Mouse (Mus musculus) left cerebral cortex, postnatal 14 days (tissue): ENCODE results near the gene Far2. TPM values are rescaled to one million over a fixed set of nuclear protein-coding genes. Genes with fewer than 3 reads are reported as not detected.

ENCODE experiments used
- DNase-seq, 2 experiments: peaks; one replicate each; pipeline ENCODE4 v3.0.0; 2021 to 2022; ENCODE audit warnings: low spot score in 2 of 2, mixed read lengths in 1 of 2
- intact Hi-C: fragments of 180-260 bp; cut with DNase I; formaldehyde crosslinking; loops from one replicate; pipeline ENCODE4 v1.15.1; 2025
- long read RNA-seq, 2 experiments: library from polyadenylated mRNA; stranded (forward); transcript quantifications; one replicate each; pipeline ENCODE4 v2.0.0; 2021
- total RNA-seq, 2 experiments: library from RNA; stranded (reverse); gene quantifications; 2 replicates each; pipeline ENCODE4 v1.2.3; 2021

Gene Far2
- 10 to 100 TPM; 29.4 to 30.5 TPM for total RNA-seq
- long read RNA-seq, experiment 1, transcript Far2-201 (12 exons, 3,480 nt), result major isoform, 36 of 46 reads
- long read RNA-seq, experiment 1, partial matches to known transcripts, result 2 of 46 reads
- long read RNA-seq, experiment 1, other reads (novel, unspliced or antisense), result 8 of 46 reads
- long read RNA-seq, experiment 2, transcript Far2-201 (12 exons, 3,480 nt), result major isoform, 19 of 28 reads
- long read RNA-seq, experiment 2, partial matches to known transcripts, result 1 of 28 reads
- long read RNA-seq, experiment 2, other reads (novel, unspliced or antisense), result 8 of 28 reads

DNA sequence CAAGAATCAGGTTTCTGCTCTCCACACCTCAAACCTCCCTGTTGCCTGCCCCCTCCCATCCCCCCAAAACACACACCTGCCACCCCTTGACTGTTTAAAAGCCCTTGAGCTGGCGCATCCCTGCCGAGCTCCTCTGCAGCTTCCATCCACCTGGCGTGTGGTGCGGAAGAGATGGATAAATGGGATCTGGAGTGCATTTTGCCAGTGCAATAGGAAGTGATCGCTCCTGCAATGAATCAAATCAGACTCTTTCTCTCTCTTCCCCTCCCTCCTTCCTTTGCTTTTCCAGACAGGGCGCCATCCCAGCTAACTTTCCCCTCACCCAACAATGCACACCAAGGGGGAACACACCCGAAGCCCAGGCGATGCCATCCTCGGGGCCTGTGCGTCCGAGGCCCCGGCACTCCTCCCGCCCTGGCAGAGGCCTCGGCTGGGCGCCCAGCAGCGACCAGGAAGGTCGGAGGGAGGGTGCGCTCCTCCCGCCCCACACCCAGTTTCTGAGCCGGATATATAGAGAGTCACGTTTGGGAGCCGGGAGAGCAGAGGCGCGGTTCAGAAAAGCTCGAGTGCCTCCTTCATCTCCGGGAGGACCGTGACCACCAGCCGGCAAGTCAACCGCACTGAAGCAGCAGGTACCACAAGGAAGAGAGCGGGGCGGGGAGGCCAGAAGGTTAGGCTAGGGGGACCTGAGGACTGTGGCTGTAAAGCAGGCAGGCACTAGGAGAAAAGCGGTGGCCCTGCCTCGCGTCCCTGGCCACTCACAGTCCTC, at the start of gene Far2:
Gene Far2, plus strand, starts transcription at position 379 of the 769 bp plus-strand sequence.
- intact Hi-C loops, result no loop called here
- peak; percentile 36 to 39 for DNase-seq

DNA sequence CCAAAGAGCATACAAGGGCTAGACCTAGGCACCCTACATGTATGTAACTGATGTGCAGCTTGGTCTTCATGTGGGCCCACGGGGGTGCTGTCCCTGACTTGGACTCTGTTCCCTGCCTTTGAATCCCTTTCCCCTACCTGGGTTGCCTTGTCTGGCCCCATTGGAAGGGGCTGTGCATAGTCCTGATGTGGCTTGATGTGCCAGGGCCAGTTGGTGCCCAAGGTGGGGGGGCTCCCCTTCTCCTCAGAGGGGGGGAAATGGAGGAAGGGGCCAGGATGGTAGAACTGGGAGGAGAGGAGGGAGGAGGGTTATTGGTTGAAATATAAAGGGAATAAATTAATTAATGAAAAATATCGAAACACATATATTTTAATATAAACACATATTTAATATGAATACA, 46.6 kb upstream of the Far2 start:
- intact Hi-C loops, result loop anchor here (5.0 kb wide), 1 partner anchor 137 kb away; no protein-coding TSS in a partner anchor
- DNase-seq, result no peak

DNA sequence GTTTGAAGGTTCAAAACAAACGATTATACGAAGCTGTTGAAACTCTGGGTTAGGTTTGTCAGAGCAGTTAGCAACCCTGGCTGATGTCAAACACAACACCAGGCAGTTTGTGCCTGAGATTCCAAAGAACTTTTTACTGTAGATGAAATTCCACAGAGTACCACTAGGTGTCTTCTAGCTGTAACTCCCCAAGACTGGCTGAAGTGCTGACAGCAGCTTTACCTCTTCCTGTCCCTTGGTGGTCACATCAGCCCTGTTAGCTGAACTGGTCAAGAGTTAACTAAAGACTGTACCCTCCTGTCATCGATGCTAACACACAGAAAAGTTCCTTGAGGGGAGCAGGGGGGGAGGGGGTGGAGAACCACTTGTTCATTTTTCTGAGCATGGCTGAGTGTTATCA, 46.0 kb upstream of the Far2 start:
- intact Hi-C loops, result loop anchor here (5.0 kb wide), 1 partner anchor 136 kb away; no protein-coding TSS in a partner anchor
- peak; percentile 2 to 16 for DNase-seq

DNA sequence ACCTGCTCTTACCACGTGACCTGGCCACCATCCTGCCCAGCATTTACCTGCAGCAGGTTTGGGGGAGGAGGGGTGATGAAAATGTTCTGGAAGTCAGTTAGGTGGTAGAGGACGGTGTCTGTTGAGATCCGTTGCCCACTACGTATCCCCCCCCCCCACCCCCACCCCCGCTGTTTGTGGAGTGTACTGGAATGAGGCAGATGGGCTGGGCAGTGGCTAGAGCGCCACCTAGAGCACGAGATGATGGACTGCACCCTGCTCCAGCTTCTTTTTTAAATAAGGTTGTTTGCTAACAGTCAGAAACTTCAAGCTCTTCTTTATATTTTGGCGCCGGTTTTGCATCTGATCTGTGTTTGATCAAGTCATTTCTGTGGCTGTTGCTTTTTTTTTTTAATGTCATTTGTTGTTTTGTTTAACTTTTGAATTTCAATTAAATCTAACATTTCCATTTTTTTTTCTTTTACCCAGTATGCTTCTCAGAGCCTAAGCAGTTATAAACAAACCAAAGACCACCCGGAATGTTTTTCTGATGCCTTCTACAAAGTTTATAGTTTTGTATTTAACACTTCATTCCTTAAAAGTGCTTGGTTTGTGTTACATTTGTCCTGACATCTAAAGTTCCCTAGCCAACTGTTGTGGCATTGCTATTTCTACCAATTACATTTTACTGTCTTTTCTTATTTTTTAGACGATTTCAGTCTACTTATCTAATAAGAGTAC, 40.8 kb upstream of the Far2 start:
- DNase-seq, result no peak
- intact Hi-C loops, result no loop called here

DNA sequence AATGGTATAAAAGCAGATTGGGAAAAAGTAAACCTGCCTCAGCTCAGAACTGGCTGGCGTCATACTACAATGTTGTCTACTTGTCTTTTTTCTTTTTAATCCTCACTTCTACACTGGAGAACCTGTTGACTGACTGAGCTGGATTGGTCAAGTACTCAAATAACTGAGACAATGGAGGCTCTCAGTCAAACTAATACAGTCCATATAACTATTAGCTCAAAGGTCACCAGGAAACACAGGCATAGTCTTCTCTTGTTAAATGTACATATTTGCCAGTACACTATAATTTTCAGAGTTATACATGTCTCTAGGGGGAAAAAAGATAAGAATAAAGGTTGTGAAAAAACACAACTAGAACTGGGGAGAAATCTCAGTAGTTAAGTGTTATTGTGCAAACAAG, 6.3 kb upstream of the Far2 start:
- no peak for DNase-seq
- intact Hi-C loops, result no loop called here

DNA sequence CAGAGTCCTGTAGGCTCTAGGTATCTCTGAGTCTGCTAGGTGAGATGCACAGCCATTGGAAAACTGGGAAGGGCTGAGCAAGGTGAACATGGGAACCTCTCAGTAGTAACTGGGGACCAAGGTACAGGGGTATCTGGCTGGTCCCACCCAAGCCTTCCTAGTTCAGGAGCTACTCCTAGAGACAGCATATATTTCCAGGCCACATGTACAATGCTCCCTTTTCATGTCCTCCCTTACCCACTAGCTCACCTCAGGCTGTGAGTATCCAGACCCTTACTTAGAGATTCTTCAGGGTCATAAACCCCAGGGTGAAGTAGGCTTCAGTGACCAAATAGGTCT, 560 bp downstream of the Far2 start:
- DNase-seq, result no peak

DNA sequence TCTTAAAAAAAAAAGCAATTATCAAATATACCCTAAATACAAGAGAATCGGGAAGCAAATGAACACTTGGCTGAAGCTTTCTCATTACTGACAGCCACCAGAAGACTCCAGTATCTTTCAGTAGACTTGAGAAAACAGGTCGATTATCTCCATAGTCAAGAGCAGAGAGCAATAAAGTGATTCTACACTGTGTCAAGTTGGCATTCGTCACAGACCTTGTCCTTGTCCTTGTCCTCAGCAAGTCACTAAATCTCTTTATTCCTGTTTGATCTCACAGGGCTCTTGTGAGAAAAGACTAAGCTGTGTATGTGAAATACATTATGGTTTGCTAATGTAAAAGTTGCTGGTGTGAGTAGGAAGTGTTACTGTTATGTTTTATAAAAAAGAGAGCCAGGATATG, 16.1 kb downstream of the Far2 start:
- intact Hi-C loops, result no loop called here
- no peak for DNase-seq

More for the DNA sequence above, 560 bp downstream of the Far2 start:
- intact Hi-C loops, result no loop called here

DNA sequence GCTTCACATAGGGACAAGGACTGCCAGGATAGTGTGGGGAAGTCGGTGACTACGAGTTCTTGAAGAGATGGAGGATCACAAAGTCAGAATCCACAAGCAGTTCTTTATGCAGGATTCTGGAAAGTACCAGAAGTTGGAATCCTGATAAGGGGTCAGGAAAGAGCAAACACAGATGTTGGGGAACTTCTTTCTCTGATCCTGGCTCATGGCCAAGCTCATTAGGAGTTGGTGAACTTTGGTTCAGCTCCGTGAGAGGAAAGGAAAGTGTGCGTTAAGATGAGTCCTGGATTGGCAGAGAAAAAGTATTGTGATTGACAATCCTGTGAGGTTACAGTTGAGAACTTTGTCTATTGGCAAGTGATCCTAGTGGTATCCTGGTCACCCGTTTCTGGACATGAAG, 19.2 kb downstream of the Far2 start:
- no peak for DNase-seq
- intact Hi-C loops, result no loop called here

DNA sequence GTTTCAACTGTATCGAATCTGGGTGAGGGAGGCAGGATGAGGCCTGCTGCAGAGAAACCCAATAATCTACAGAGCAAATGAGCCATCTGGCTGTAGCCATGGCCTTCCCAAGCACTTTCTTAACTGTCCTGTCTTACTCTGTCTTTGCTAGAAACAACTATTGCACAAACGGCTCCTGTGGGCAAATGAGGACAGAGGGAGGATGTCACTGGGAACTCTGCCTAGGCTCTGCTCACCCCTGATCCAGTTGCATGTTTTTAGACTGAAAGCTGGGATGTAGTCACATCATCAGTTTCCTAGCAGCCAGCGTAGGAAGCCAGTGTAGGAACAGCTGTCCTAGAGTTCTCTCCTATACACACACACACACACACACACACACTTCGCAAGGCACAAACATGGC, 21.7 kb downstream of the Far2 start:
- intact Hi-C loops, result no loop called here

DNA sequence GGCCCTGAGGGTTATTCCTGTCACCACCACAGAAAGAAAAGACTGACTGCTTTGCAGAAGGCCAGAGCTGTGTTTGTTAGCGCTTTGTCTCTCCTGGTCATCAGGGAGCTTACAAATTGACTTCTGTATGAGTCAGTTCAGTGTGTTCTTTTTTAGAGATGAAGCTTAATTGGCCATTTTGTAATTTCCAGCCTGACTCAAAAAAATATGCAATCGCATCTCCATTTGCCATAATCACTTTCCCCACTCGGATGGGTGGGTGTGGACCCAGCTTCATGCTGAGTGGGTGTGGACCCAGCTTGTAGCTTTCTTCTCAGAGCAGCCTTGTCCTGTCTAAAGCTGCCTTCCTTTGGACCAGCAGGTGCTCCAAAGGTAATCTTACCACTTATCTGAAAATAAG, 26.5 kb downstream of the Far2 start:
- intact Hi-C loops, result no loop called here

More for the DNA sequence above, 21.7 kb downstream of the Far2 start:
- DNase-seq, result no peak

DNA sequence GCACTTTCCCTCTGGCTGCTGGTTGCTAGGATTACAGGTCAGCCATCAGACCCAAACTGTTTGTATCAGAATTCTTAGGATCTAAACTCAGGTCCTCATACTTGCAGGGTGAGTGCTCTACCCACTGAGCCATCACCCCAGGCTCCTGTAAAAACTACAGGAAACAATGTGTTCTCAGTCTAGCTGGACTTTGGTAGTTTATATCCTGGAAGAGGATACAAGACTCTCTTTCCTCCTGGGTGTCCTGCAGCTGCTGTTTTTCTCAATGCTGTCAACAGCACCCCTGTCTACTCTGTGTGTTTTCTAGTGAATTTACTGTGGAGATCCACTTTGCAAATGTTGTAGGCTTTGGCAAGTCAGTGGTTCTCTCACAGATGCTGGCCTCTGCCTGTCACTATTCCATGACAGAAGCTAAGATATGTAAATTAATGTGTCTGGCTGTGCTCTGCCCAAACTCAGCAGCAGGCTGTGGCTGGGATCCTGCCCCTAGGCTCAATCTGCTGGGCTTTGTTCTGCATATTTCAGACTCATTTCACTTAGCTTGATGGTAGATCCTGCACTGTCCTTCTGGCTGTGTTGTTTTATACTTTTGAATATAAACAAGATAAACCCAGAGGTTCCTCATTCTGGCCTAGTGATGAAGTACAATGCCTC, 27.3 kb downstream of the Far2 start:
- intact Hi-C loops, result no loop called here
- DNase-seq, result no peak

More for the DNA sequence above, 26.5 kb downstream of the Far2 start:
- DNase-seq, result no peak

DNA sequence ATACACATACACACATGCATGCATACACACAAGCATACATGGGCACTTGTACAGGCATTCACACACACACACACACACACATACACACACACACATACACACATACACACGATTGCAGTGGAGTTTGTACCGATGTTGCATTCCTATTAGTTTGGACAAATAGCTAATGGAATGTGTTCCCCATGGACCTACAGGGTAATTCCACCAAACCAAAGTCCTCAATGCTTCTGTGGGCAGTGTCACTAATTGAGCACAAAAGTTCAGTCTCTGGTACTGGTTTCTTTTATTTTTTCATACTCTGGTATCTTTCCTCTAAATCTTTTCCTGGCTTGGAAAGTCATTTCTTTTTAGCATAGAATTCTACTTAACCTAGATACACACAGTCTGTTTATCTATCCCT, 36.8 kb downstream of the Far2 start:
- no peak for DNase-seq
- intact Hi-C loops, result no loop called here

DNA sequence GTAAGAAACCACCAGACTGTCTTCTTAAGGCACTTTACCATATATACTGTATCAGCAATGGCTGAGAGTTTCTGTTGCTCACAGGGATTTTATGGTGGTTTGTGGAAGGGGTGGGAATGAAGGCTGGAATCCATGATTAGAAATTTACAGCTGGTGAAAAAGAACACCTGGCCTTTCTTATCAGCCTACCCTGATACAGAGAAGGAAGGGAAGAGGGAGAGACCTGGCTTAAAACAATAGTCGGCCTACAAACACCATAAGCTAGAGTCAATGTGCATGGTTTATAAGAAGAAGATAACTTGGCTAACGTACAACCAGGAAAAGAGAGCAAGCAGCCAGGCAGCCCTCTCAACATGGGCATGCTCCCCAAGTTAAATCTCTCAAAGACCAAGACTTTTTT, 37.3 kb downstream of the Far2 start:
- DNase-seq, result no peak
- intact Hi-C loops, result no loop called here

DNA sequence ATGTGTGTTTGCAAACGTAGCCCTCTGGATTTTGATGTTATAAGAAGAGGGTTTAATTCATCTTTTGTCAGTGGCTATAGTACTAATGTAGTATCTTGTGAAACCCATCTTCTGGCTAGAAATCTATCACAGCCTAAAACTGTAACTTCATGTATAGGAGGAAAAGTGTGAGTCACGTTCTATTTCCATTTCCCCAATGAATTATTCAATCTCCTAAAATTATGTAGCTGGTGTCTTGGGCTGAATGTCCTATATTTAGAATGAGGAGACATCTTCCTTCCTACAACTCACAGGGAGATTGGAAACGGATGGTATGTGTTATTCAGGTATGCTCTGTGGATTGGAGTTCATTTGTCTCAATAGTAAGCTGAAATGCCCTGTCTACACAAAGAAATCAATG, 50.0 kb downstream of the Far2 start:
- DNase-seq, result peak in 1 of 2 experiments; percentile 59
- intact Hi-C loops, result no loop called here

DNA sequence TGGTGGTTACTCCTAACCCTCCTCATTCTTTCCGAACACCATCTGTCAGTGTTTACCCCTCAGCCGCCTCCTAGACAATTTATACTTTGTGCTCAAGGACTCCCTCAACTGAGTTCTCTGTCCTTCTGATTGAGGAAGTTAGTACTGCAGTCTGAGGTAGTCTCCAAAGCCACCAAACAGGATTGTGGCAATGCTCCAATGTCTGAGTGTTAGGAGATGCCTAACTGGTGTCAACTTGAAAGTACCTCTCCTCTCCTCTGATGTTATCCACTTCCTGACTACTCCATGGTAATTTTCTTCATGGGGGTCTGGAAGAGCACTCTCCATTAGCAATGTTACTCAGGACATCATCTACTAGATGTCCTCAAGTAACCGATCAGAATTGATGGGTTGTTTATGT, 54.9 kb downstream of the Far2 start:
- DNase-seq, result no peak
- intact Hi-C loops, result no loop called here

DNA sequence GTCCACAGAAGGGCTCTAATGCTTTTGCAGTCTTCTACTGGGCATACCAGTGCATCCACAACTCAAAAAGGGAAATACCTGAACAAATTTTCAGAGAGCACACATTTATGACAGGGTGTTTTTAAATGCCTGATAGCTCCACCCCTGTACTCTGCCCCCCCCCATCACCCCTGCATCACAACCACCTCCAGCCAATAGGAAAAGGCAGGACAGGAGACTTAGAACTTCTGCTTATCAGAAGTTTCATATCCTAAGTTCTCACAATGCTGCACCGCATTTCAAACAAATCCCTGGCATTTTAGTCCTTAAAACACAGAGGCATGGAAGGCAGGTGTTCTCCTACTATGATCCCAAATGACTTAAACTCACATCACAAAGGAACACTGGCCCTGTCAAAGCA, 55.4 kb downstream of the Far2 start:
- intact Hi-C loops, result no loop called here
- no peak for DNase-seq

DNA sequence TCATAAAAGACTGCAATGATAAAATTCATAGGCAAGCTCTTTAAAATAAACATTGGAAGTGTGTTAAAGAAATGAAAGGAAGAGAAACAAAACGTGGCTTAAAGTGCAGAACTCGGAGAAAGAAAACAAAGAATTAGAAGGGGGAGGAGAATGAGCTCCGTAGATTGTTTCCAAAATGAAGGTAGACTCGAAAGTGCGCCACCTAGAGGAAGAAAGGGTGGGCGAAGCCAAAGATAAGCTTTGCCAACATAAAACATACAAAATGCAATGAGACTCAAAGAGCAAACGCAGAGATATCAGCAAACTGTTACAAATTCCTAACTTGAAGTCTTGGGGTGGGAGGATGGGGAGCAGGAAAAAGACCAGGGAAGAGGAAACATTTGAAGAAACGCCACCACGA, 57.2 kb downstream of the Far2 start:
- peak; percentile 39 to 53 for DNase-seq
- intact Hi-C loops, result no loop called here

DNA sequence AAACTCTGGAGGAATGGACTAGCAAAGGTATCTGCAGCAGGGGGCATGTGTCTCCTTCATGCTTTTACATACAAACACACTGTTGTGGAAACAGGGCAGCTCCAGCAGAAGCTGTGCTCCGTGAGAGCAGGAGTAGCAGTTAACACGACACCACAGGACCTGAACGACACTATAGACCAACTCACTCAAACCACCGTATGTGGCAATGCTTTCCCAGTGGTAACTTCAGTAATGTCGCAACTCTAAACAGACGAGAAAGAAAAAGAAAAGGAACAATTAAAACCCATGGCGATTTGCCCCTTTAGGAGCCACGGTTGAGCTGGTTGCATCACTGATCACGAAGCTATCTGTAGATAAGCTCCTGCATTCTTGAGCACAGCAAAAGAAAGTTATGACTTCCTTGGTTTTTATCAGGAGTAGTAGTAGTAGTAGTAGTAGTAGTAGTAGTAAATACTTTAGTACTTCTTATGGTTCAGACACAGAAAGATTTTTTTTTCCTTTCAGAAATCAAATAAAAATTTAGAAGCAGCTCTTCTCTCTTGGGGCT, 58.7 kb downstream of the Far2 start:
- no peak for DNase-seq
- intact Hi-C loops, result no loop called here

DNA sequence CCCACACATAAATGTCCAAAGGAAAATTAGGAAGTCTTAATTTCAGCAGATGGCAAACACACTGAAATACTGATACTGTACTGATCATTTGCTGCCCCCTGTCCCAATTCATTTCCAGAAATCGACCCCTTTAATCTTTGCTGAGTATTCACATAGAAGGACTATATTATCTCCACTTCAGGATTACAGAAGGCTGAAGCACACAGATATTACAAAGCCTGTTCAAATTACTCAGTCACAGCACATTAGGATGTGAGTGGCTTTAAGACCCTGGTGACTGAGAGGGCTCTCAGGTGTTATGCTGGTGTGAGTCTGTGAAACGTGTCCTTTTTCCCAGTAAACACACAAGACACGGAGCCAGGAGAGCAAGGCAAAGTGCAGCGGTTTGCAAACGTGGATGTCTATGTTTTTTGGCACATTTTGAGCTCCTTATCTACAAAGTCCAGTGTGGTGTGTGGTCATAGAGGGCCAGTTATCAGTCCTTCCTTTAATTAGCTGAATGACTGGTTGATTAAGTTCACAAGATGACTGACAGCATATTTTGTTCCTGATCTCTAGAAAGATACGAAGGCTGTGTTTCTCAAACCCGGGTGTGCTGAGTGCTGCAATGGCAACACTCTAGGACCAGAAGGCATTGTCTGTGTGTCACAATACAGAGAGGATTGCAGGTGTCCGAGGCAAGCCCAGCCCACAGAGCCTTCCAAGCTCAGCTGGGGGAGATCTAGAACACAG, 61.8 kb downstream of the Far2 start:
- intact Hi-C loops, result no loop called here
- DNase-seq, result no peak
